Mouse (Mus musculus) lung, adult 2 months (tissue): ENCODE results near the gene Snw1.

Source experiments
- CTCF ChIP-seq: fragments of 200-500 bp; IDR thresholded peaks from 2 replicates; pipeline ENCODE4 v1.5.1; 2011; ENCODE audit warnings: mild to moderate bottlenecking, low read length, control low read depth; ENCODE audit not compliant: insufficient read depth
- POLR2A ChIP-seq: fragments of 200-500 bp; IDR thresholded peaks from 2 replicates; pipeline ENCODE4 v1.6.1; 2011; ENCODE audit warnings: low read depth, mild to moderate bottlenecking, control low read depth, low read length, borderline replicate concordance; ENCODE audit errors: extremely low read depth

DNA sequence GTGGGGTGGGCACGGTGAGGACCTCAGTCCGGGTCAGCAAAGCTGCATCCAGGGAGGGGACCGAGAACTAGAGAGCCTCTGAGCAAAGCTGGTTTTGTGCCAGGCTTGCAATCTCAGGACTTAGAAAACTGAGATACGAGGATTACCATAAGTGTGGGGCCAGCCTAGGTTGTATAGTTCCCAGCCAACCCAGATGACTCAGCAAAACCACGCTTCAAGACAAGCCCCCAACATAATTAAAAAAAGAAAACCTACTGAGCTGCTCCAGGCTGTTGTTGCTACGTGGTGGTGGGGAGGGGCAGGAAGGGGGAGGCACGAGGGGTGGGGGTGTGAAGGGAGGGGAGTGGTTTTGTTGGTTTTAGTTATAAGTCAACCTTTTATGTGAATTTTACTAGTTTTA is 61.1 kb downstream of the Snw1 start:
- TF ChIP-seq POLR2A = no peak
- TF ChIP-seq CTCF = no peak
